Mouse (Mus musculus) monocyte, adult 5-6 weeks (primary cell): ENCODE results near the gene Mybphl. TPM values are rescaled to one million over a fixed set of nuclear protein-coding genes. Genes with fewer than 3 reads are reported as not detected.

Experiments used
- ATAC-seq: fragments of 153-309, 156-312 bp; replicated peaks from 2 replicates; pipeline ENCODE4 v1.8.0; 2017; ENCODE audit warnings: mild to moderate bottlenecking; ENCODE audit not compliant: low TSS enrichment, insufficient number of reproducible peaks, severe bottlenecking, poor library complexity, low FRiP score
- total RNA-seq: library from RNA; stranded (forward); fragments of 200-1000, 200-491, 200-594 nt; gene quantifications from 3 replicates; pipeline ENCODE4 v1.2.3, GENCODE M21; 2017

Mybphl gene
- total RNA-seq, 1 experiment from 2014 or later = not detected

DNA sequence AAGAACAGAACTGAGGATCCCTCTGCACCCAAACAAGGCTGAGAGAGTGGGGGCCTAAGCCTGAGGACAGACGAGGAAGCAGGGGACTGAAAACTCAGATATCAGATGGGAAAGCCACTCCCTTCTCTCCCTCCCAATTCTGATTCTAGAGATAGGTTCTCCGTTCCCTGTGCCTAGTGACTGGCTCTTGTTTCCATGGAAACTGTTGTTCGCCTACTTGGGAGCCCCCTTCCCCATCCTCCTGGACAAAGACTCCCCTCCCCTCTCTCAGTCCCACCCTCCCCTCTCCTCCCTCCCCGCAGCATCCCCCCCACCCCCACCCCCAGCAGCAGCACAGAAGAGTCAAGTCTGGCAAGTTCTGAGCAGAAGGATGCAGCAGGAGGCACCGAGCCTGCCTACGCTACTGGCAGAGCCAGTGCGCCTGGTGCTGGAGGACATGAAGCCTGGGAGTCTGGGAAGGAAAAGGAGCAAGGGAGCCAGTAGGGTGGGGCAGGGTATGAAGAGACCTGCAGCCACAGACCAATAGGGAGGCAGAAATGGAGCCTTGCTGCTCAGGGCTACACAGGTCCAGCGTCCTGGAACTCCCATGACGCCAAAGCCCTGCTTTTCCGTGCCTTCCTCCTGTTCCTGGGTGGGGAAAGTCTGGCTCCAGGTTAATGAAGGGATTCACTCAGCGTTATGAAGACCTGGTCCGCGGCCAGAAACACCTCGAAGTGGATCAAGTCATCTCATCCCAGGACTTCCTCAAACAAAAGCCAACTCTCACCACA, 41.0 kb downstream of the Mybphl start:
- ATAC-seq = no peak

DNA sequence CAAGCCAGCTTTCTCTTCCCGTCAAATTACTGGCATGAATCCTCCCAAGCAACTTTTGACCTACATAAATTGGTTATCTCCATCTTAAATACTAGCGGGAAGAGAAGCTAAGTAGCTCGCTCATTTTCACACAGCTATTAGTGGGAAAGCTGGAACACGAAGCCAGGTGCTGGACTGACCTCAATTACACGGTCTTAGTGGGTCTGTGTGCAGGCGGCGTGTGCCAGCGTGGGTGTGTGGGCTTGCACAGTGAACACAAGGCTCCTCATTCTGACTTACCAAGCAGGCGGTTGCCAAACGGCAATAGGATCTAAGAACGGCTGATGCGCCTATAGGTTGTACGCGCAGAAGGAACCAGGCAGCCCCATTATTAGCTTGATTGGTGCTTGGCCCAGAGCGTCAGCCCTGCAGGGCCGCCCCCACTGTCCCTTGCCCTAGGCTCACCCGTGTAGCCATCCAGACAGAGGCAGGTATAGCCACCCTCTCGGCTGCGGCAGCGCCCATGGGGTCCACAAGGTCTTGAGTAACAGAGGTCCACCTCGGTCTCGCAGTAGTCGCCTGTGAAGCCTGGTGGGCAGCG, 41.7 kb downstream of the Mybphl start:
- no peak for ATAC-seq

DNA sequence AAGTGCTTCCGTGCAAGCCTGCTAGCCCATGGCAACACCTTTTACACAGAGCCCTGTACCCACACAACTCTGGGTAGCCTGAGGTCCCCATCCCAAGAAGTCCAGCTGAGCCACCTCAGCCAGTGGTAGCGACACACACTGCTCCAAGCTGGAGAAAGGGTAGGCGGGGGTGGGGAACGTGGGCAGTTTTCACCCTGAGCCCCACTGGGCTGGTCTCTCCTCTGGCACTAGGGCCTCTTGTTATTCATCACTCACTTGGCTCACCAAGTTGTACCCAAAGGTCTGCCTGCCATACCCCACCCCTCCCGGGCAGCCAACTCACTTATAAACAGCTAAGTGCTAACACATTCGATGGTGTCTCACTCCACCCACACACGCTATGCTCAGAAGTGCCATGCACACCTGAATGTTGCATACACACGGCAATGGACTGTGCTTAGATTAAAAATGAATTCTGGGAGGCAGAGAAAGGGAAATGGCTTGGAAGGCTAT, 43.9 kb downstream of the Mybphl start:
- ATAC-seq = no peak

DNA sequence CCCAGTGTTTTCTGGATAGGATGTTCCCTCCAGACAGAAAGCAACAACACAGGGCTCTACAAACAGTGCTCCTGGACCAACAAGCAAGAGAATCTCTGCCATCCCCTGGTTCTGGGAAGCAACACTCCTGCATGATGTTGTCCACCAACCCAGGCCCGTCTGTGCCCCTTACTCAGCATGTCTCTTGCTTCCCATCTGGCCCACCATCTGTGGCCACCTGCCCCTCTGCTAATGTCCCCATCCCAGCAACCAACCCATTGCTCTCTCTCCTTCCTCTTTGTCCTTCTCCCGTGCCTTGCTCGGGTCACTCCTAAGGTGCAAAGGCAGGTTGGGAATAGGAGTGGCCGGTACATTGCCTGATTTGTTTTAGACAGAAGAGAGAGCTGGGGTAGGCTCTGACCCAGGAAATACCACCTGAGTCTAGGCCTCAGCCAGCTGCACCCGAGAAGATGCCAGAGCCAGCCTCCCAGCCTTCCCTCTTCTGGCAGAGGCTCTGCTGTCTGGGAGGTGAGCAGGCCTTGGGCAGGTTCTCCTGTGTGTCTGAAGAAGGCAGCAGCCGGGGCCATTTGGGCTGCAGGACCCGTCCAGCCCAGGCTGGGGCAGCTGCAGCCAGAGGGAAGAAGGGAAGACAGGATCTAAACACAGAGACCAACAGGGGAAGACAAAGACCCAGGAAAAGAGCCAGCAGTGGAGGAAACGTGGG, 45.1 kb downstream of the Mybphl start:
- ATAC-seq = no peak

DNA sequence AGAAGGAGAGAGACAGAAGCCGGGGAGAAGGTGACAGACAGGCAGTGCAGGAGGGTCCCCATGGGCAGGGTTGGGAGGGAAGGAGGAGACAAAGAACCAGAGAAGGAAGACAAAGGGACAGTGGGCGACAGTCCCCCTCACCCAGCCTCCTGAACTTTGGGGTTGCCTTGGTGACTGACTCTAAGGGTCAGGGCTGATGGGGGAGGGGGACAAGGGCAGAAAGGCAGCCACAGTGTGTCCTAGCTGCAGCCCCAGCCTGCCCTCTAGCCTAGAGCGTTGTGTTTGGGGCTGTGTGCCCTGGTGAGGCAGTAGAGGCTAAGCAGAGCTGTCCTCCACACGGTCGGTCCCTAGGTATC, 45.6 kb downstream of the Mybphl start:
- no peak for ATAC-seq

DNA sequence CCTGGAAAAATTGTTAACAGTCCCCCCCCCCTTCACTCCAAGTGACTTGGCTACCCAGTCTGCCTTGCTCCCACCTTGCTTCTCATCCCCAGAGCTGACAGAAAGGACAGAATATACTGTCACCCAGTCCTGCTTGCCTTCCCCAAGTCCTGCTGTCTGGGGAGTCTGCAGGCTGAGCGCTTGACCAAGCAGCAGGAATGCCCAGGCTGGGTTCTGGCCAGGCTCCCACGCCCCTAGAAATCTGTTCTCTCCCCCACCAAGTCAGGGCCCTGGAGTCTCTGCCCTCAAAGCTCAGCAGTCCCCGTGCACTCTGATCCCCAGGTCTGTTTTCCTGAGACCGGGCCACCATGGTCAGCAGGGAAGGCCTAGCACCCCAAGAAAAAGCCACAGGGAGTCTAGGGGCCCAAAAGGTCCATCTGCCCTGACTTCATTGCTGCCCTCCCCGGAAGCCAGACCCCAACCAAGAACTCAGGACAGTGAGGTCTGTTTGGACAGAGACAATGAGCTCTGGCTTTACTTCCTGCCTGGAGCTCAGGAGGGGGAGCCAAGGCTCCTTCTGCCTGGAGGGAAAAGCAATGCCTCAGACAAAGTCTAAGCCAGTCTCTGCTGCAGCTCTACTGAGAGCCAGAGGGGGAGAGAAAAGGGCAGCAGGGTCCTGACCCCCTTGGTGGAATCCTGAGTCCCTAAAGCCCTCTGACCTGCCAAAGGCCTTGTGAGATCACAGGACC, 46.5 kb downstream of the Mybphl start:
- ATAC-seq = no peak

DNA sequence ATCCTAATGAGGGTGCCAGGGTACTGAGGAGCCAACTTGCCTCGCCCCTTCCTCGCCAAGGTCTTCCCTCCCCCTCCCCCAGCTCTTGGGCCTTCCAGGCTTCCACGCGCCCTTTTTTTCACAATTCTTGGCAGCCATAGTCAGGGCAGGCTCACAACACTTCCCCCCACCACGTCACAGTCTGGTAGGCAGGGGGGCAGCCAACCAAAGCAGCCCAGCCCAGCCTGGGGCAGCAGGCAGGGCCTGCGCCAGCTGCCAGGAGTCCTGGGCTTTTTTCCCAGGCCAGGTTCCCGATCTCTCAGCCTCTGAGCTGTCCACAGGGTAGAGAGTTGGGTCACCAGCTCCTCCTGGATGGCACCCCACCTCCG, 47.0 kb downstream of the Mybphl start:
- no peak for ATAC-seq

DNA sequence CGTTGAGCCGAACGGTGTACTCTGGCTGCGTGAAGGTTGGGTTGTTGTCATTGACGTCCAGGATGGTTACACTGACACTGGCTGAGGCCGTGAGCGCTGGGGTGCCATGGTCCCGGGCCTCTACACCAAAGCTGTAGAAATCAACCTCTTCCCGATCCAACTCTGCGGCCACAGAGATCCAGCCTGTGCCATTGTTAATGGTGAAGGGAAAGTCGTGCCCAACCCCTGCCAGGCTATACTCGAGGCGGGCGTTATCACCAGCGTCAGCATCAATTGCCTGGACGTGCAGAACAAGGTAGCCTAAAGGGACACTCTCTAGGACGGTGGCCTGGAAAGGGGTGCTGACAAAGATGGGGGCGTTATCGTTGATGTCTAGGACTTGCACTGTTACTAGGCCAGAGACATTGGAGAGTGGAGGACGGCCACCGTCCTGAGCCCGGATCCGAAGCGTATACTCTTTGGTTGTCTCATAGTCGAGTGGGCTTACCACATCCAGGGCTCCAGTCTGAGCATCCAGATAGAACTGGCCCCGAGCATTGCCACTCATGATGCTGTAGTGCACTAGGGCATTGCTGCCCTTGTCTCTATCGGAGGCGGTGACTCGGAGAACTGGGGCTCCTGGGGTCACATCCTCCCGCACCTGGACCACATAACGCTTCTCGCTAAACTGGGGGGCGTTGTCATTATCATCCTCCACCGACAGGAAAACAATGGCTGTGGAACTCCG, 49.1 kb downstream of the Mybphl start:
- ATAC-seq = no peak

DNA sequence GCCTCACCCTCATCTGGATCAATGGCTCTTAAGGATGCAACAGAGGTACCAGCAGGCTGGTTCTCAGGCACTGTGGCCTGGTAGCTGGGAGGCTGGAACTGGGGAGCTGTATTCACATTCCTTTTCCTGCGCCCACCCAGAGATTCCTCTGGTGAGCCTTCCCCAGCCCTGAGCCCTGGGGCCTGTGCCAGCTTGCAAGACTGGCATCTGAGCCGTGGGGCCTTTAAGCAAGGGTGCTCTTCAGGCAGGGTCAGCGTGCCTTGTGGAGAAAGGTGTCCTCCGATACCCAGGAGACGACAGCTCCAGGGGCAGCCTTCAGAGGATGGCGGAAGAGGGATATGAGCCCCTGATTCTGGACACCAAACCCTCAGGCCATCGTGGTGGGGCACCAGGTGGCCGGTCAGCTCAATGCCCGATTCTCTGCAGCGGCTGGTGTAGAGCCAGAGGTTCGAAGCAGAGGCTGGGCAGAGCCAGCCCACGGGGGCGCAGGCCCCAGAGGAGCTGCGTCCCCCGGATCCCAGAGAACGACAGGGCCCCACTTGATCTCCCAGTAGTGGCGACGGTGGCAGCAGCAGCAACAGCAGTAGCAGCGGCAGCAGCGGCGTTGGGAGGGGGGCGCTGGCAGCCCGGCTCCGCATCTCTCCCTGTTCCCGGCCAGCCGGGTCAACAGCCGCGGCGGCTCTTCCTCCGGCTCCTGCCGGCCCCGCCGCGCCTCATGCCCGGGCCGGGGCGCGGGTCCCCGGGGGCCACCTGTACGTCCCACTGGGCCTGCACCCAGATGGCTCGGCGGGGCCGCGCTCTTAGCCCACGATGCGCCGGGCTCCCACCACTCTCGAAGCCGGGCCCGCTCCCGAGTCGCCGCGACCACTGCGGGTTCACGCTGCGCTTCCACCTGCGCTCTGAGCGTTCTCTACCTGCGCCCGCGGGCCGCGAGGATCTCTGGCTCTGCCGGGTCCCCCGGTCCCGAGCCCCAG, 50.4 kb downstream of the Mybphl start, which contains the start of gene Celsr2:
Gene Celsr2 (minus strand): TSS at position 696 of the 974 bp plus-strand sequence.
- no peak for ATAC-seq

DNA sequence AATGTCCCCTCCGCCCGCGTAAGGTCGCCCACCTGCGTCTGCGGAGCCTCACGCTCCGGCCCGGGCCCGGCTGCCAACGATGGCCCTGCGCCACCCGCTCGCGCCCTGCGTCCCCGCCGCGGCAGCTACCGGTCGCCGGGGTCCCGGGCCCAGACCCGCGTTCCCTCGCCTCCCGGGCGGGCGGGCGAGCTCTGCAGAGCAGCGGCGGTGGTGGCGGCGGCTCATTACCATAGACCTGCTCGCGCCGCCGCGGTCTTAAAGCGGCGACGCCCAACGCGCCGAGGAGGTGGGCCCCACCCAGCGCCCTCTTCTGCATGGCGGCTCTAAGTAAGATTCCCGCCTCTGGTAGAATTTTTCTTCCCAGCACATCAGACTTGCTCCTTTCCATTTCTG, 51.1 kb downstream of the Mybphl start:
- ATAC-seq = 0 out of 2 replicates have a peak, but pooled peaks have one; percentile 40

DNA sequence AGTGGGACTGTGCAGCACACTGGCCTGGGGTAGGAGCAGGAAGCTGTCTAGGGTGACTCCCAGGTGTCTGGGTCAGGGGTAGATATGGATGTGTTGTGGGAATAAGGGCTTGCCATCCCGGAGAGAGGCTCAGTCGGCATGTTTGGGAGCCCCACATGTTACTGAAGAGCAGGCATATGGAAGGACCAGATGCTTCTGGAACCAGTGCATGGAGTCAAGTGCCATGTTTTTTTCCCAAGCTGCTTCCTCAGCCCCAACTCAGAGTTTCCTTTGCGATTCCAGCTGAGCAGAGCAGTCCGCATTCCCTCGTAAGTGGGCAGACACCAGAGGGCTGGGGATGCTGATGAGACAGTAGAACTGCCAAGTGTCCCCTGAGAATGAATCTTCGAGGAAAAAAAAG, 58.3 kb downstream of the Mybphl start:
- no peak for ATAC-seq

DNA sequence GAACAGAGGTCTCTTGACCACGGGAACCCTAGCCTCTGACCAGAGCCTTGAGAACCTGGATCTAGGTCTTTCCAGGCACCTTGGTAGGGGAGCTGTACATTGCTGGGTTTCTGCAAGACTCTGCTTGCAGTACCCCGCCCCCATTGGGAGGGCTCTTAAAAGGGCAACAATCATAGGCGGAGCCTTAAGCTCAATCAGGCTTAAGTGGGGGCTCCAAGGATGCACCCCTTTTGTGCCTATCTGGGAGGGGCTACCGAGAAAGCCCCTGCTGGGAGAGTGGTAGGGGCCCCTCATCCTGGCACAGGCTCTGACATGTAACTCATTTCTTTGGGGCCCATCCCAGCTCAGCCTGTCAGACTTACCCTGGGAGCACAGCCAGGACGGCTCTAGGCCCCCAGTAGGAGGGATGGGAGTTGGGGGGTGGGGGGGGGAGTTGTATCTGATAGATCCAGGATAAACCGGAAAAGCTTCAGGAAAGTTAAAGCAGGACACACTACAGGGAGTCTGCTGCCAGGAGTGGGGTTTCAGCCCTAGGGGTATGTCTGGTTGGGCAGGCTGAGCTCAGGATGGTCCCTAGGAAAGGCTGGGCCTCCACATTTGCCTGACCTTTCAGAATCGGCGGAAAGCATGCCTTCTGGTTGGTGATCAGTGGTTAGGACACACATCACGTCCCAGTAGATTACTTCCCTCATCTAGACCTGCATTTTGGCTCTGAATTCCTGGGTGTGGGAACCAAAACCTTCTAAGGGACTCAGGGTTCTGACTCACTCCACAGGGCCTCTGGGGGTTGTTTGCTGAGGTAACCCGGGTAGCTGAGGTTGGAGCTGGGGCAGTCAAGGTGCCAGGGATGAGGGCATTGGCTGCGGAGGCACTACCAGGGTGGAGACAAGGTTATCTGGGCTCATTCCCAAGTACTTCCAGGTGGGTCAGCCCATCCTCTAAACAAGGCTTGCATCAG, 59.4 kb downstream of the Mybphl start:
- ATAC-seq = no peak

DNA sequence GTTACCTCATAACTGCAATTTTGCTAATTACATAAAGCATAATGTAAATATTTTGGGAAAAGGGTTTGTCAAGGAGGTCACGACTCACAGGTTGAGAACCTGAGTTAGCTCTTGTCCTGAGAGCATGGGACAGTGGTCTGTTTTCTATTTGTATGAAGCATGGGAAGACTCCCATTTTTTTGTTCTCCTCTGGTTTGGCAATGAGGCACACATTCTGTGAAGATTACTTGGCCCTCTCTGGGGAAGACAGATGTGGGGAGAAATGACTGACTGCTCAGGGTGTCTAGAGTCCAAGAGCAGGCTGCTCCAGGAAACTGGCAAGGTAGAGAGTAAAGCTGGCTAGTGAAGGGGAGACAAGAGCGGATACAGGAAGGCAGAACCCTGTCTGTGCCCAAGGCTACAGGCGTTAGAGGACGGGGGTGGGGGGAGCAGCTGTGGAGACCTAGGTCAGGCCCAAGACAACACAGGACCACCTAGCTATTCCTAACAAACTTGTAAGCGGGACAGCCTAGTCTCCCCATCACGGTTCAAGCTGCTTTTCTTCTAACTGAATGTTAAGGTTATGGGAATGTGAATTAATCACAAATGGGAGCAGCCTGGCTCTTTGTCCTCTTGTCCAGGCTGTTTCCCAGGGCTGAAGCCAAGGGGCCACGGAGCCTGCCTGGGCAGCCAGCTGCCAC, 60.4 kb downstream of the Mybphl start:
- no peak for ATAC-seq

DNA sequence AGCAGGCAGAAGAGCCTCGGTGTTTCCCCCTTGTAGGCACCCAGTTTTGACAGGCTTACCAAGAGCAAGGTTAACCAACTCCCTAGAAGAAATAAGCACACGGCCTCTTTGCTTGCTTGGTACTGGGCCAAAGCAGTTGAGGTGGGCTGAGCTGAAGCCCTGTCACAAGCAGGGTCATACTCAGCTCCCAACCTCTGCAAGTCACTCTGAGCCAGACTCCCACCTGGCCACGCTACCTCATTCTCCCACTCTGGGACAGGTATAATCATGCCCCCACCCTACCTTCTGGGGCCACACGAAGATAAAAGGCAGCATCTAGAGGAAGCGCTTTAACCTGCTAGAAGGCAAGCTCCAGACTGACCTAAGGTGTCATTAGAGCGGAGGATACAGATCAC, 60.9 kb downstream of the Mybphl start:
- ATAC-seq = no peak
